ENCODE assay signal across 14 mouse cellular contexts in genomic region chr11:33800436-33801088, GRCm38 (mm10).
A peak's percentile ranks its signal among the peaks of the same experiment; 100 is the strongest.
DNase-seq lines count a peak whose midpoint lies in the region; ATAC-seq and TF ChIP-seq lines count a peak whose summit lies in the region.
"Had no signal": no experiment of that assay in that cellular context is flagged by ENCODE, and none has a peak within 500 bp of the region (broad histone marks: within the 10 kb centered on the region; RNA-seq: fewer than 3 reads in every experiment).

No protein-coding gene starts in this region.

- H3K4me3 ChIP-seq in kidney, postnatal 0 days (replicated peaks; ENCODE audit: low read depth, low read length) = no peak overlapping the region
- no peak overlapping the region for H3K4me3 ChIP-seq in kidney, embryonic 14.5 days (ENCODE audit: low read length)
- H3K4me3 ChIP-seq in C2C12 (ENCODE audit: insufficient read depth, poor library complexity, severe bottlenecking) = no peak overlapping the region
- no peak overlapping the region for H3K4me3 ChIP-seq in embryonic facial prominence, embryonic 14.5 days (ENCODE audit: low read depth, low read length)
- H3K4me3 ChIP-seq in stomach, postnatal 0 days (ENCODE audit: low read depth, low read length) = no peak overlapping the region
- H3K4me3 ChIP-seq in left cerebral cortex, adult 2 months = no peak overlapping the region
- H3K4me3 ChIP-seq: neural tube, embryonic 15.5 days had no signal

- no peak overlapping the region for H3K9ac ChIP-seq in kidney, postnatal 0 days (ENCODE audit: low read depth, low read length)
- H3K9ac ChIP-seq in kidney, embryonic 14.5 days (ENCODE audit: low read depth, low read length) = no peak overlapping the region
- no peak overlapping the region for H3K9ac ChIP-seq in embryonic facial prominence, embryonic 14.5 days (ENCODE audit: low read depth, low read length)
- no peak overlapping the region for H3K9ac ChIP-seq in stomach, postnatal 0 days (ENCODE audit: low read length)
- H3K9ac ChIP-seq: neural tube, embryonic 15.5 days had no signal

- H3K27ac ChIP-seq in kidney, postnatal 0 days = no peak overlapping the region
- no peak overlapping the region for H3K27ac ChIP-seq in kidney, embryonic 14.5 days (ENCODE audit: low read depth, low read length)
- H3K27ac ChIP-seq in embryonic facial prominence, embryonic 14.5 days (replicated peaks; ENCODE audit: low read depth, low read length) = no peak overlapping the region
- no peak overlapping the region for H3K27ac ChIP-seq in stomach, postnatal 0 days (replicated peaks)
- H3K27ac ChIP-seq in left cerebral cortex, adult 2 months = no peak overlapping the region
- H3K27ac ChIP-seq: neural tube, embryonic 15.5 days had no signal

- no peaks in the 10 kb centered on the region for H3K27me3 ChIP-seq in kidney, postnatal 0 days (ENCODE audit: insufficient read depth, low read length)
- no peaks in the 10 kb centered on the region for H3K27me3 ChIP-seq in kidney, embryonic 14.5 days (ENCODE audit: control insufficient read depth, insufficient read depth, low read length)
- H3K27me3 ChIP-seq in C2C12 (ENCODE audit: control insufficient read depth, insufficient read depth, insufficient read length) = no peaks in the 10 kb centered on the region
- no peaks in the 10 kb centered on the region for H3K27me3 ChIP-seq in embryonic facial prominence, embryonic 14.5 days (replicated peaks; ENCODE audit: control insufficient read depth, insufficient read depth, low read length)
- no peaks in the 10 kb centered on the region for H3K27me3 ChIP-seq in stomach, postnatal 0 days (ENCODE audit: control insufficient read depth, insufficient read depth, low read length)
- H3K27me3 ChIP-seq: neural tube, embryonic 15.5 days had no signal

- H3K4me1 ChIP-seq in kidney, postnatal 0 days (replicated peaks; ENCODE audit: insufficient read depth, low read length) = no peaks in the 10 kb centered on the region
- peaks cover 3% of the 10 kb centered on the region; the same call in 1 of the 2 replicates for H3K4me1 ChIP-seq in kidney, embryonic 14.5 days (ENCODE audit: control insufficient read depth, insufficient read depth, low read length)
- no peaks in the 10 kb centered on the region for H3K4me1 ChIP-seq in embryonic facial prominence, embryonic 14.5 days (ENCODE audit: control insufficient read depth, insufficient read depth, low read length)
- no peaks in the 10 kb centered on the region for H3K4me1 ChIP-seq in stomach, postnatal 0 days (replicated peaks; ENCODE audit: control insufficient read depth, insufficient read depth)

- no peak for TF ChIP-seq EP300 in stomach, postnatal 0 days (optimal IDR thresholded peaks at IDR 0.05)

- no peaks in the 10 kb centered on the region for H3K79me3 ChIP-seq in C2C12 (ENCODE audit: low read depth)

- DNase-seq in kidney, postnatal 0 days (ENCODE audit: low spot score) = peak; percentile 57
- DNase-seq in embryonic facial prominence, embryonic 14.5 days (ENCODE audit: low spot score) = peak; percentile 60
- peak; percentile 31 for DNase-seq in layer of hippocampus, adult 9-10 months (ENCODE audit: low spot score)
- DNase-seq in stomach, postnatal 0 days (ENCODE audit: low spot score) = no peak
- no peak for DNase-seq in left cerebral cortex, adult 2 months (ENCODE audit: extremely low spot score in 1 of 2, low spot score in 2 of 2)
- no peak for DNase-seq in yolk sac, embryonic 10.5 days (ENCODE audit: low spot score)
- DNase-seq: adrenal gland, adult 8-10 months; cerebellum, postnatal 36 days; kidney, adult 18-20 months; right cerebral cortex, adult 18-20 months; thymus, adult 18-20 months had no signal

- intact Hi-C loops in left cerebral cortex, adult 2 months (cut with DNase I) = no loop called here

- ATAC-seq in kidney, postnatal 0 days (replicated peaks; ENCODE audit: low FRiP score, low read depth) = no peak
- no peak for ATAC-seq in kidney, embryonic 14.5 days (ENCODE audit: low FRiP score, low TSS enrichment)
- ATAC-seq in embryonic facial prominence, embryonic 14.5 days (ENCODE audit: low read depth) = no peak
- ATAC-seq in stomach, postnatal 0 days (ENCODE audit: low FRiP score, low TSS enrichment) = no peak

- TF ChIP-seq CTCF in kidney, postnatal 0 days (IDR thresholded peaks at IDR 0.05; ENCODE audit: low read depth) = no peak
- no peak for TF ChIP-seq CTCF in C2C12 (IDR thresholded peaks at IDR 0.05; ENCODE audit: control insufficient read depth, insufficient read depth, insufficient read length)
- no peak for TF ChIP-seq CTCF in stomach, postnatal 0 days (IDR thresholded peaks at IDR 0.05; ENCODE audit: low read depth)
- no peak for TF ChIP-seq CTCF in left cerebral cortex, adult 2 months (IDR thresholded peaks at IDR 0.05)

- no peaks in the 10 kb centered on the region for H3K36me3 ChIP-seq in kidney, postnatal 0 days (ENCODE audit: insufficient read depth, low read length)
- no peaks in the 10 kb centered on the region for H3K36me3 ChIP-seq in kidney, embryonic 14.5 days (ENCODE audit: control insufficient read depth, insufficient read depth, low read length)
- H3K36me3 ChIP-seq in C2C12 (ENCODE audit: control insufficient read depth, insufficient read depth) = no peaks in the 10 kb centered on the region
- H3K36me3 ChIP-seq in embryonic facial prominence, embryonic 14.5 days (ENCODE audit: control insufficient read depth, insufficient read depth, low read length) = no peaks in the 10 kb centered on the region
- H3K36me3 ChIP-seq in stomach, postnatal 0 days (ENCODE audit: control insufficient read depth, insufficient read depth, low read length) = no peaks in the 10 kb centered on the region
- H3K36me3 ChIP-seq: neural tube, embryonic 15.5 days had no signal

- no peak overlapping the region for H3K4me2 ChIP-seq in kidney, postnatal 0 days (ENCODE audit: low read length)
- no peak overlapping the region for H3K4me2 ChIP-seq in kidney, embryonic 14.5 days (replicated peaks; ENCODE audit: low read depth, low read length)
- H3K4me2 ChIP-seq in embryonic facial prominence, embryonic 14.5 days (ENCODE audit: low read depth, low read length) = no peak overlapping the region
- H3K4me2 ChIP-seq in stomach, postnatal 0 days (replicated peaks; ENCODE audit: low read depth) = no peak overlapping the region
- H3K4me2 ChIP-seq: neural tube, embryonic 15.5 days had no signal

- no peaks in the 10 kb centered on the region for H3K79me2 ChIP-seq in C2C12 (ENCODE audit: control insufficient read depth, insufficient read depth)

- no peak overlapping the region for H3ac ChIP-seq in C2C12 (ENCODE audit: control insufficient read depth, insufficient read length, low read depth)

- H3K9me3 ChIP-seq in kidney, postnatal 0 days (replicated peaks; ENCODE audit: low read length) = no peaks in the 10 kb centered on the region
- no peaks in the 10 kb centered on the region for H3K9me3 ChIP-seq in kidney, embryonic 14.5 days (ENCODE audit: control insufficient read depth, low read length)
- H3K9me3 ChIP-seq in embryonic facial prominence, embryonic 14.5 days (ENCODE audit: control insufficient read depth, low read length) = no peaks in the 10 kb centered on the region
- H3K9me3 ChIP-seq in stomach, postnatal 0 days (ENCODE audit: control insufficient read depth, low read length) = no peaks in the 10 kb centered on the region
- H3K9me3 ChIP-seq: neural tube, embryonic 15.5 days had no signal

- WGBS in kidney, postnatal 0 days = 49% methylated on average over 10 of the region's 10 CpGs
- WGBS in kidney, embryonic 14.5 days = 52% methylated on average over 10 of the region's 10 CpGs
- 41% methylated on average over 10 of the region's 10 CpGs for WGBS in embryonic facial prominence, embryonic 14.5 days
- 31% methylated on average over 10 of the region's 10 CpGs for WGBS in stomach, postnatal 0 days

TF ChIP-seq in C2C12, 6 proteins besides CTCF, POLR2A, EP300 and RAD21:
- TF ChIP-seq CEBPB (IDR thresholded peaks at IDR 0.05; ENCODE audit: low read depth) (peak; percentile 34), USF1 (IDR thresholded peaks at IDR 0.05; ENCODE audit: low read depth) (no peak)

Comparison
In these comparisons a context has a peak if more than half of its experiments do, and no peak if none do; other contexts are left out.
1. DNase-seq: peak in kidney, postnatal 0 days (single experiment), embryonic facial prominence, embryonic 14.5 days (single experiment) and layer of hippocampus, adult 9-10 months (single experiment); none in stomach, postnatal 0 days (single experiment), left cerebral cortex, adult 2 months (0 of 2) and yolk sac, embryonic 10.5 days (single experiment).